Mouse (Mus musculus): ENCODE results near the gene Esyt2.

DNA sequence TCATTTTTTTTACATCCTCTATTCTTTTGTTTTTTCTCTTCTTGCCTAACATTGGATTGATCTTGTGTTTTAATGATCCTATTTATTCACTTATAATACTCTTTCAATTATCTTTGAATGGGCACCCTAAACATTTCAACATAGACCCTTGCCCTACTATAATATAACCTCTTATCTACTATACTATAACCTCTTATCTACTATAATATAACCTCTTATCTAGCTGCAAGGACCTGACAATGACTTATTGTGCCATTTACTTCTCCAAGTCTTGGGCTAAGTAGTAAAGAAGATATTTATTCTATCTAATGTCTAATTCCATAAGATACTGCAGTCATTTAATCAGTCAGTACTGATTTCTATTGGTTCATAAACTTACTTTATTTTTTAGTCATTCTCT, 42.6 kb upstream of the Esyt2 start:
- TF ChIP-seq CTCF (IDR thresholded peaks at IDR 0.05) (no peak), EP300 (IDR thresholded peaks at IDR 0.05) (no peak)

Measured in lung, postnatal 0 days (tissue).